Mouse (Mus musculus): ENCODE data around the gene Nenf.

Gene Nenf

DNA sequence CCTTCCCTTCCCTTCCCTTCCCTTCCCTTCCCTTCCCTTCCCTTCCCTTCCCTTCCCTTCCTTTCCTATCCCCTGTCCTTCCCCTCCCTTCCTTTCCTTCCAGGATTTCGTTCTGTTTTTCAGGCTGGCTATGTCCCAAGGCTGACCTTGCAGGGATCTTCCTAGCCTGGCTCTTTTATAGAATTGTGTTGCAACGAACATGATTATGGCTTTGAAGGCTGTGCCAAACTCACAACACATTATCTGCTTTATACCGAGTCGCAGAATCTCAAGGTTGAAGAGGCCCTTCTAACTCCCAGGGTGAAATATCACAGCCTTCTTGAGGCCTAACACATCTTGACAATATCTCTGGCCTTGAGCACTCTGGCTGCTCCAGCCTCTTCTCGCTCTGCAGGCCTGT, 692 bp upstream of the Nenf start:
- peak; percentile 27 for DNase-seq

- DNase-seq, result peak; percentile 45
Observed at GRCm38 (mm10) chr1:191316818-191317217, 1.2 kb downstream of the Nenf start.

DNA sequence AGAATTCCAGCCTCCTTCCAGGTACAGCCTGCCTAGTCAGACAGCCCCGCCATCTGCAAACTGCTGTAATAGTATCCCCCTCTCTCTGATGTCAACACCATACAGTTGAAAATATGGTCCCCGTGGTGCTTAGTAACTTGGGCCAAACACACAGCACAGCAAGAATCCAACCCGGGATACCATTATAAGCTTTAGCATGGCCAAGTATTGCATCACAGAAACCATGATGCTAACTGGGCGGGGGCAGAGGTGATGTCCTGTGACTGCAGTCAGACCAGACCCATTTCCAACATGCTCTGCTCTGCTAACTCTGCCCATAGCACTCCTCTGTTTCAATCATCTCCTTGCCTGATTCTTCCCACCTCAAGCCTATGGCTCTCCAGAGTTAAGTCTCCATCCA, 4.1 kb downstream of the Nenf start:
- no peak for DNase-seq

DNA sequence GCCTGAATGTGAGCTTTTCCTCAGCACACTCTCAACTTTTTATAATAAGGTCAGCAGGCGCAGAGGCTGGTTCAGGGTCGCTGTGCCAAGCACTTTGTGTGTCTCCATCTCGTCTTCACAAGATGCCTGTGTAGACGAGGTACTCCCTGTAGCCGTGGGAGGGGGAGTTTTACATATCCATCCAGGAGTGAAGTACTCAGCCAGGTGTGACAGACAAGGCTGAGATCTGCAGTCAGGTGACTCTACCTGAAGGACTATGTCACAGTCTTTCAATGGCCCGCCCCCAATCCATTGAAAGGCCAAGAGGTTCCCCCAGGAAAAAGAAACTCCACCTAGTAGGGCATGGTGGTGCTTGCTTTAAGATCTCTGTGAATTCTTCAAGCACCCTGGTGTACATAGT, 4.8 kb downstream of the Nenf start:
- peak; percentile 42 for DNase-seq

DNA sequence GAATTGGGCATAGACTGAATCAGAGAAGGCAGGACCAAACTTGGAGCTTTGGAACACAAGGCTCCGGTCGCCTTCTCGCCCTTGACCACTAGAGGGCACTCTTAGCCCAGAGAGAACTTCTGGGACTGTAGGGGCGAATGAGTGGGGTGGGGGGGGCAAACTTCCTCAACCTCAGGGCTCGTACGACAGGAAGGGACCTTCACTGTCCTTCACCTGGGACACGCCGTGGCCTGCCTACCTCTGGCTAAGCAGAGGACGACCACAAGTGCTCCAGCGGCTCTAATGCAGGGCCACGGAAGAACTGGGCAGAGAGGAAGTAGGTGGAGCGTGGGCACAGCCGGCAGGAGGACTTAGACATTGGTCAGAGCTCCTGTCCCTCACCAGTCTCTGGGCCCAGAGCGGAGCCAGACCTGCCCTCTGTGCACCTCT, 5.5 kb downstream of the Nenf start:
- peak; percentile 85 for DNase-seq

- no peak for DNase-seq
Observed at GRCm38 (mm10) chr1:191311296-191311898, 6.6 kb downstream of the Nenf start.

GRCm38 (mm10) chr1:191307766-191308455, 10.1 kb downstream of the Nenf start:
- no peak for DNase-seq

DNA sequence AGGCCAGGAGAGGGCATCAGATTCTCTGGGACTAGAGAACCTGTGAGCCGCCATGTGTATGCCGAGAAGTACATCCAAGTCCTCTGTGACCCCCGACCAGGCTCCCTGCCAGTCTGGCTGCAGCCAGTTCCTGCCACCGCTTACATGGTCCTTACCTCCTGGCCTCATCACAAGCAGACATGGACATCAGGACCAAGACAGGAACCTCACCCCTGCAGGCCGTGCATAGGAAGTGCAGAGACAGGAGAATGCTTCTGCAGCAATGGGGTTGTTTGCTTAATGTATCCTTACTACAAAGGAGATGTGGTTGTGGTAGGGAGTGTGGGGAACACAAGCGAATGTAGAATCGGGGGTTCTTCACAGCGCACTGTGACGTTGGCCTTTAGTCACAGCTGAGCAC, 11.7 kb downstream of the Nenf start:
- no peak for DNase-seq

- no peak for DNase-seq
Observed at GRCm38 (mm10) chr1:191305610-191306009, 12.4 kb downstream of the Nenf start.

- DNase-seq, result no peak
Observed at GRCm38 (mm10) chr1:191304216-191304615, 13.8 kb downstream of the Nenf start.

- DNase-seq, result no peak
Observed at GRCm38 (mm10) chr1:191303736-191304135, 14.3 kb downstream of the Nenf start.

DNA sequence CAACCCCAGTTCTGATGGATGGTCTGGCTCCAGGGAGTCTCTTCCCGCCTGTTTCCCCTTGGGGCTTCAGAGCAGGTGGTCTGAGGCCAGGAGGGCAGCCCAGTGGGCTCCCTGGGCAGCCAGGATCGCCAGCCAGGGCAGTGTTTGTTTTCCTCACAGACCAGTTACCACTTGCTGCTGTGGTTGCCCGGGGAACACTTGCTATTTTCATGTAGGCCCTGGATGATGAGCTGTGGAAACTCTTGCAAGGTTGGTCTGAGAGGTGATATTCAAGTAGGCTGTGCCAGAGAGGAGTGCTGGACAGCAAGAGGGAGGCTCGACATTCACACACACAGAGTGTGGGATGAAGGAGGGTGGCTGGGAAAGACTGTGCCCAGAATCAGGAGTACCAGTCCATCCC, 16.1 kb downstream of the Nenf start:
- no peak for DNase-seq

DNA sequence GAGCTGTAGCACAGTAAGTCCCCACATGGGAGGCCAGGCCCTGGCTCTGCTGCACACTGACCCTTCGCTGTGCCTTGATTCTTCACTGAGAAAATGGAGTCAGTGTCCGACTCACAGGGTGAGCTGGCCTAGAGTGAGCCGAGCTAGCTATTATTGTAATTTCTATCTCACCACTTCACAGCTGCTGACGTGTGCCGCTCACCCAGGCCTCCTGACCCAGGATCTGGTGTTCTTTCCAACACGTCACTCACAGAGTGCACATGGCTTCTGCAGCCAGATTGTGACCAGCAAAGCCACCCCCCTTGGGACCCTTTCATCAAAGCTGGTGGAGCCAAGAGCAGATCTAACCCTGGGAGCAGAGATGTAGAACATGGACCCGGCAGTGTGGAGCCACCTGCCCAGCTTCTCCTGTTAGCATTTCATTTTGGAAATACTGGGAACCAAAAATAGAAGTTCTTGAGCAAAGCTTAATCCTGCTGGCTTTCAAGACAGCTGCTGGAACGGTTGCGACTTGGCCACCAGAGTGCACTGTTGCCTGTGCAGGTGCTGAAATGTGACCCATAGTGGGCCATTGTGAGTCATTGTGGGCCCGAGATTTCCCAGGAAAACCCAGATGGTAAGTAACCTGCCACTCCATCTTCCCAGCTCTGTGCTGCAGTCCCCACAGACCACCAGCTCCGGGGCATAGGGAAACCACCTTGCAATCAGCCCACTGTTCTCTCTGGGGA, 18.6 kb downstream of the Nenf start:
- DNase-seq, result no peak

DNA sequence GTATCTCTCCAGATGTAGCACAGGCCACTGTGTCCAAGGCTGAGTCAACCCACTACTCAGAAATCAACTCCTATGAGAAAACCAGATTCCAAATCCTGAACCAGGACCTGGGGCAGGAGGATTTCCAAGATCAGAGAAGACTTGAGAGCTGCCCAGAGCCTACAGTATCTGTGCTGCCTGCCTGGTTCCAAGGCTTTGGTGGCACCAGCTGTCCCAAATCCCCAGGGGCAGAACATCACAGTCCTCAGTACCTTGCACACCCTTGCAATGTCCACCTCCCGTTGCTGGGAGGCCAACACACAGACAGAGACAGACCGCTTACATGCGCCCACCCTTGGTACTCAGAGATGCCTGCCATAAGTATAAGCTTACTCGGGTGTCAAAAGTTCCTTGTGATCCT, 19.7 kb downstream of the Nenf start:
- DNase-seq, result no peak

GRCm38 (mm10) chr1:191296445-191296844, 21.5 kb downstream of the Nenf start:
- peak; percentile 47 for DNase-seq

DNA sequence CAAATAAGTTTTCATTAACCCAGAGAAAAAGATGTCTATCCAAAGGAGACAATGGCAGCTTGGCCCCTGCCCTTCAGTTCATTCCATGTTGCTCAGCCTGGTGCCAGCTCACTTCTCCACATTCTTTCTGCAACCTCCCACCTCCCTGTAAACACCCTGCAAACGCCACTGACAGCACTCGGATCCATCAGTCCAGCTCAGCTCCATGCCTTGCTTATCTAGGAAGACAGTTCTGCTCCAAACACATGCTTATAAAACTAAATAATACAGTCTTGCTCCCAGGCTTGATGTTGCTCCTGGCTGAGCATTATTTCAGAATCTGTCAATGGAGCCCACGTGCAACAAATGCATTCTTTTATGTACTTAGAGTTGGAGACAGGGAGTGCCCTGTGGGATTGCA, 22.2 kb downstream of the Nenf start:
- DNase-seq, result no peak

GRCm38 (mm10) chr1:191293996-191294795, 23.8 kb downstream of the Nenf start:
- DNase-seq, result no peak

DNA sequence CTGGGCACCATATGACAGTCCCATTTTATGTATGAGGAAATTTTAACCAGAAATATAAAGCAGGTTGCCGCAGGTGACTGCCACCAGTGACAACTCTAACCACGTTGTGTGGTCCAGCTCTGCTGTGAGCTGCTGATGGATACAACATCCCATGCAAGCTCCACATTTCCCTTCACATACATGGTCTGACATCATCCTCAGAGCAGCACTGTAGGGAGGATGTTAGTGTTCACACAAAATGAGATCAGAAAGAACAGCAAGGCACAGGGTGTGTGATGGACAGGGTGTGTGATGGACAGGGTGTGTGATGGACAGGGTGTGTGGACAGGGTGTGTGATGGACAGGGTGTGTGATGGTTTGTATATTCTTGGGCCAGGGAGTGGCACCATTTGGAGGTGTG, 24.9 kb downstream of the Nenf start:
- DNase-seq, result no peak

- DNase-seq, result peak; percentile 69
Observed at GRCm38 (mm10) chr1:191292348-191292747, 25.6 kb downstream of the Nenf start.

- DNase-seq, result no peak
Observed at GRCm38 (mm10) chr1:191288762-191289161, 29.2 kb downstream of the Nenf start.

GRCm38 (mm10) chr1:191284502-191284901, 33.5 kb downstream of the Nenf start:
- DNase-seq, result no peak

DNA sequence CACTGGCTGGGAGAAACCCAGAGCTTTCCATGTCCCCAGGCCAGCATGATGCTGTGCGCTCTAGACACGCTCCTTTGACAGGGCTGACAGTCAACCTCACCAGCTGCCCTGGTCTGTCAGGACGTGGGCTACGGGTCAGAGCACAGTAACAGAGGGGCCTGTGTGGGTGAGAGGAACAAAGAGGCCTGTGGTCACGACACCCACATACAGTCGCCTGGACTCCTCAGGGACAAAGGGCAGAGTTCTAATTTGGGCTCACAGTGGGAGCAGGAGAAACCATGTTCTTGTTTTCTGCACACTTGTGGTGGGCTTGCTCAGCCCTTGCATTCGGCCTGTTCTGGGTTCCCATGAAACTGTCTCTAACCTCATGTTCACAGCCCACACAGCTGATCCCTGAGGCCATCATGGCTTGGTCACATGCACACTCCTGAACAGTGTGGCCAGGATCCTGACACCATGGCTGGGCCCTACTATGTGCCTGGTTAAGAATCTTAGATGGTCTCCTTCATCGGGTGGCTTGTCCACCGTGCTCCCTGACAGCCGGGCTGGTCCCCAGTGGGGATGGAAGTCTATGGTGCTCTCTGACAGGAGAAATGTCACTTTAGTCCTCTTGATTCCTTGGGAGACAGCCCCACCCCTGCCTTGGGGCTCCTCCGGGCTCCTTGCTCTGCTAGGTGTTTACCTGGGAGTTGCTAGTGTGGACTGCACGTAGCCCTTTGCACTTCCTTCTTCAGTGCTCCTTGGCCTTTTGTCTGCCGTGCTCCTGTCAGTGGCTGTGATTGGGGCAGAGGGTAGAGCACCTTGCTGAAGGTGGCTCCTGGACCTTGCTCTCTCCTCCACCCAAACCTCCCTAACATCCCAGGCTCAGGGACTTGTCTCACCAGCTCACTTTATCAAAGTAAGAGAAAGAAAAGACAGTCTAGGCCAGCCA, 34.6 kb downstream of the Nenf start:
- no peak for DNase-seq

Measured in cerebellum, adult 9-11 months (tissue).